Mouse (Mus musculus) frontal cortex, postnatal 36 days (tissue): ENCODE results near the gene Zbtb25.

ENCODE experiments used
- DNase-seq, 2 experiments: peaks; one replicate each; pipeline ENCODE4 v3.0.0; 2022; ENCODE audit warnings: low spot score in 2 of 2

Gene Zbtb25

GRCm38 (mm10) chr12:76297830-76298229 lies 71.6 kb downstream of the Zbtb25 start:
- no peak for DNase-seq
